Mouse (Mus musculus): ENCODE results near the gene Ccdc191. TPM values are rescaled to one million over a fixed set of nuclear protein-coding genes. Genes with fewer than 3 reads are reported as not detected.

Ccdc191 gene
- polyA plus RNA-seq, 1 experiment from 2014 or later: 14.4 TPM

DNA sequence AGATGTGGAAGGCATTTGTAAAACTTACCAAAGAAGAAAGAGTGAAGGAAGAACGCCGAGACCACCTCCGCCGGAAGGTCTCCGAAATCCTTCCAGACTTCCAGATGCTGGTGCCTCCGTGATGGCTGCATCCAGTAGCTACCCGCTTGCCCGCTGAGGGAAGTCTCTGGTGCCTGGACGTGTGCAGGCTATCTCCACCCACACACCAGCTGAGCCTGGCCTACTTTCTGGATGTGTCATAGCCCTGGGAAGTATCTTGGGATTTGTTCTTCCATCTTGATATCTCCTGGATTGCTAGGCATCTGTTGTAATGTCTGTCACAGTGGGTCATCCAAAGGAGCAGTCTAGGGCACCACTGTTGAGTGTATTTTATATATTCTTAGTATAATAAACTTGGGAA is 73.7 kb downstream of the Ccdc191 start:
- ATAC-seq (ENCODE audit: insufficient number of reproducible peaks, low FRiP score, low TSS enrichment, low read depth) (no peak), DNase-seq (ENCODE audit: low spot score) (no peak)
- no peak overlapping the region for H3K4me3 ChIP-seq (ENCODE audit: low read depth, low read length)
- no peaks in the 10 kb centered on the region for H3K27me3 ChIP-seq (ENCODE audit: control insufficient read depth, insufficient read depth, low read length)
- WGBS: 94% methylated on average over 9 of the region's 9 CpGs
- H3K9me3 ChIP-seq (ENCODE audit: control insufficient read depth, low read length): no peaks in the 10 kb centered on the region
- no peak overlapping the region for H3K9ac ChIP-seq (ENCODE audit: low read length)
- H3K36me3 ChIP-seq (ENCODE audit: control insufficient read depth, insufficient read depth, low read length): no peaks in the 10 kb centered on the region
- no peak overlapping the region for H3K4me2 ChIP-seq (ENCODE audit: low read depth, severe bottlenecking)
- no peaks in the 10 kb centered on the region for H3K4me1 ChIP-seq (ENCODE audit: control insufficient read depth, insufficient read depth, low read length)
- H3K27ac ChIP-seq (replicated peaks; ENCODE audit: low read depth, low read length): no peak overlapping the region

DNA sequence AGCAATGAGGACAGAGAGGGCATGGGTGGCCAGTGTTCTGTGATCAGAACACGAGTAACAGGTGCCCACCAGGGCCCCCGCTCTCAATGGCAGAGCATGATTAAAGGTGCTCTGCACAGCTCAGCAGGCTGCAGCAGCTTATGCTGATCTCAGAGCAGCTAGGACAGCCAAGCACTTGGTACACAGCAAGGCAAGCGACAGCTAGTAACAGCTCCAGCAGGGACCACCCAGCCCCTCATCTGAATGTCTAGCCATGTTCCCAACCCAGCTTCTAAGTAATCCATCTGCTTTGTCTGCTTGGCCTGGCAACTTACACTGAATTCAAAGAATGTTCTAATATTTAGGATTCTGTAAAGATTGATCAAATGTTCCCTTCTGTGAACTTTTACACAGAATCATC is 74.2 kb downstream of the Ccdc191 start:
- Histone ChIP-seq H3K4me1 (ENCODE audit: control insufficient read depth, insufficient read depth, low read length) (no peaks in the 10 kb centered on the region), H3K4me2 (ENCODE audit: low read depth, severe bottlenecking) (no peak overlapping the region), H3K4me3 (ENCODE audit: low read depth, low read length) (no peak overlapping the region), H3K9ac (ENCODE audit: low read length) (no peak overlapping the region), H3K27ac (replicated peaks; ENCODE audit: low read depth, low read length) (no peak overlapping the region), H3K9me3 (ENCODE audit: control insufficient read depth, low read length) (no peaks in the 10 kb centered on the region), H3K27me3 (ENCODE audit: control insufficient read depth, insufficient read depth, low read length) (no peaks in the 10 kb centered on the region), H3K36me3 (ENCODE audit: control insufficient read depth, insufficient read depth, low read length) (no peaks in the 10 kb centered on the region)
- 89% methylated on average over 3 of the region's 3 CpGs for WGBS
- ATAC-seq (ENCODE audit: insufficient number of reproducible peaks, low FRiP score, low TSS enrichment, low read depth) (no peak), DNase-seq (ENCODE audit: low spot score) (no peak)

- no peak overlapping the region for H3K27ac ChIP-seq (replicated peaks; ENCODE audit: low read depth, low read length)
- ATAC-seq (ENCODE audit: insufficient number of reproducible peaks, low FRiP score, low TSS enrichment, low read depth): no peak
- 91% methylated on average over 13 of the region's 13 CpGs for WGBS
Measured at GRCm38 (mm10) chr16:43965781-43966389, 76.3 kb downstream of the Ccdc191 start.

GRCm38 (mm10) chr16:43970426-43970825 is 80.8 kb downstream of the Ccdc191 start:
- no peak overlapping the region for H3K27ac ChIP-seq (replicated peaks; ENCODE audit: low read depth, low read length)

More at GRCm38 (mm10) chr16:43965781-43966389, 76.3 kb downstream of the Ccdc191 start:
- H3K36me3 ChIP-seq (ENCODE audit: control insufficient read depth, insufficient read depth, low read length): no peaks in the 10 kb centered on the region
- H3K9ac ChIP-seq (ENCODE audit: low read length): no peak overlapping the region
- no peaks in the 10 kb centered on the region for H3K9me3 ChIP-seq (ENCODE audit: control insufficient read depth, low read length)
- DNase-seq (ENCODE audit: low spot score): no peak
- no peak overlapping the region for H3K4me3 ChIP-seq (ENCODE audit: low read depth, low read length)
- no peak overlapping the region for H3K4me2 ChIP-seq (ENCODE audit: low read depth, severe bottlenecking)
- H3K27me3 ChIP-seq (ENCODE audit: control insufficient read depth, insufficient read depth, low read length): no peaks in the 10 kb centered on the region
- H3K4me1 ChIP-seq (ENCODE audit: control insufficient read depth, insufficient read depth, low read length): no peaks in the 10 kb centered on the region

DNA sequence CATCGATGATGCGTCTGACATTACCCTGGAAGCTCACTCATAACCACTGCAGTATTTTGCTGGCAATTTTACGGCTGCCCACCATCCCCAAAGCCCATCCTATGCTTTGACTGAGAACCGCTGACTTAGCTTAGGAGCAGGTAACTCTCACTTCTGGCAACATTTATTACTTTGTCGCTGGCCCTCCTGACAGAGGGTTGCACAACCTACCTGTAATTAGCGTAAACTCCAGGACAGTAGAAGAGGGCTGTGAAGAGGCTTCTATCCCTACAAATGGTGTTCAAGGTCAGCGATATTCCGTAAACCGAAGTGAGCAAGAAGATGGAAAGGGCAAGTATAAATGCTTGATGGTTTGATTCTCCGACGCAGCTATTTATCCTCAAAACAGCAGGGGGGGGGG is 81.6 kb downstream of the Ccdc191 start:
- no peak overlapping the region for H3K27ac ChIP-seq (replicated peaks; ENCODE audit: low read depth, low read length)
- no peaks in the 10 kb centered on the region for H3K4me1 ChIP-seq (ENCODE audit: control insufficient read depth, insufficient read depth, low read length)
- no peaks in the 10 kb centered on the region for H3K36me3 ChIP-seq (ENCODE audit: control insufficient read depth, insufficient read depth, low read length)
- no peak for ATAC-seq (ENCODE audit: insufficient number of reproducible peaks, low FRiP score, low TSS enrichment, low read depth)
- DNase-seq (ENCODE audit: low spot score): no peak
- no peak overlapping the region for H3K9ac ChIP-seq (ENCODE audit: low read length)
- WGBS: 90% methylated on average over 11 of the region's 11 CpGs
- H3K9me3 ChIP-seq (ENCODE audit: control insufficient read depth, low read length): no peaks in the 10 kb centered on the region
- no peak overlapping the region for H3K4me2 ChIP-seq (ENCODE audit: low read depth, severe bottlenecking)
- no peaks in the 10 kb centered on the region for H3K27me3 ChIP-seq (ENCODE audit: control insufficient read depth, insufficient read depth, low read length)
- H3K4me3 ChIP-seq (ENCODE audit: low read depth, low read length): no peak overlapping the region

More at GRCm38 (mm10) chr16:43970426-43970825, 80.8 kb downstream of the Ccdc191 start:
- DNase-seq (ENCODE audit: low spot score) (no peak), ATAC-seq (ENCODE audit: insufficient number of reproducible peaks, low FRiP score, low TSS enrichment, low read depth) (no peak)
- Histone ChIP-seq H3K36me3 (ENCODE audit: control insufficient read depth, insufficient read depth, low read length) (no peaks in the 10 kb centered on the region), H3K9ac (ENCODE audit: low read length) (no peak overlapping the region), H3K4me3 (ENCODE audit: low read depth, low read length) (no peak overlapping the region), H3K4me1 (ENCODE audit: control insufficient read depth, insufficient read depth, low read length) (no peaks in the 10 kb centered on the region), H3K9me3 (ENCODE audit: control insufficient read depth, low read length) (no peaks in the 10 kb centered on the region), H3K27me3 (ENCODE audit: control insufficient read depth, insufficient read depth, low read length) (no peaks in the 10 kb centered on the region), H3K4me2 (ENCODE audit: low read depth, severe bottlenecking) (no peak overlapping the region)
- WGBS: 87% methylated on average over 3 of the region's 3 CpGs

- Histone ChIP-seq H3K4me3 (ENCODE audit: low read depth, low read length) (no peak overlapping the region), H3K4me1 (ENCODE audit: control insufficient read depth, insufficient read depth, low read length) (no peaks in the 10 kb centered on the region), H3K27me3 (ENCODE audit: control insufficient read depth, insufficient read depth, low read length) (no peaks in the 10 kb centered on the region), H3K27ac (replicated peaks; ENCODE audit: low read depth, low read length) (no peak overlapping the region), H3K4me2 (ENCODE audit: low read depth, severe bottlenecking) (no peak overlapping the region), H3K36me3 (ENCODE audit: control insufficient read depth, insufficient read depth, low read length) (no peaks in the 10 kb centered on the region), H3K9ac (ENCODE audit: low read length) (no peak overlapping the region), H3K9me3 (ENCODE audit: control insufficient read depth, low read length) (no peaks in the 10 kb centered on the region)
- WGBS: 91% methylated on average over 9 of the region's 9 CpGs
- no peak for DNase-seq (ENCODE audit: low spot score)
- no peak for ATAC-seq (ENCODE audit: insufficient number of reproducible peaks, low FRiP score, low TSS enrichment, low read depth)
Measured at GRCm38 (mm10) chr16:43971741-43972140, 82.1 kb downstream of the Ccdc191 start.

- H3K36me3 ChIP-seq (ENCODE audit: control insufficient read depth, insufficient read depth, low read length): no peaks in the 10 kb centered on the region
- no peaks in the 10 kb centered on the region for H3K9me3 ChIP-seq (ENCODE audit: control insufficient read depth, low read length)
- H3K27ac ChIP-seq (replicated peaks; ENCODE audit: low read depth, low read length): no peak overlapping the region
- H3K27me3 ChIP-seq (ENCODE audit: control insufficient read depth, insufficient read depth, low read length): no peaks in the 10 kb centered on the region
- WGBS: 88% methylated on average over 2 of the region's 2 CpGs
- no peak overlapping the region for H3K9ac ChIP-seq (ENCODE audit: low read length)
- no peaks in the 10 kb centered on the region for H3K4me1 ChIP-seq (ENCODE audit: control insufficient read depth, insufficient read depth, low read length)
- no peak overlapping the region for H3K4me3 ChIP-seq (ENCODE audit: low read depth, low read length)
- no peak for DNase-seq (ENCODE audit: low spot score)
- no peak overlapping the region for H3K4me2 ChIP-seq (ENCODE audit: low read depth, severe bottlenecking)
- ATAC-seq (ENCODE audit: insufficient number of reproducible peaks, low FRiP score, low TSS enrichment, low read depth): no peak
Measured at GRCm38 (mm10) chr16:43972391-43972790, 82.8 kb downstream of the Ccdc191 start.

- no peaks in the 10 kb centered on the region for H3K9me3 ChIP-seq (ENCODE audit: control insufficient read depth, low read length)
- H3K27ac ChIP-seq (replicated peaks; ENCODE audit: low read depth, low read length): no peak overlapping the region
- no peak overlapping the region for H3K9ac ChIP-seq (ENCODE audit: low read length)
- H3K4me3 ChIP-seq (ENCODE audit: low read depth, low read length): no peak overlapping the region
- DNase-seq (ENCODE audit: low spot score) (no peak), ATAC-seq (ENCODE audit: insufficient number of reproducible peaks, low FRiP score, low TSS enrichment, low read depth) (no peak)
- no peak overlapping the region for H3K4me2 ChIP-seq (ENCODE audit: low read depth, severe bottlenecking)
- H3K27me3 ChIP-seq (ENCODE audit: control insufficient read depth, insufficient read depth, low read length): no peaks in the 10 kb centered on the region
- no peaks in the 10 kb centered on the region for H3K4me1 ChIP-seq (ENCODE audit: control insufficient read depth, insufficient read depth, low read length)
- H3K36me3 ChIP-seq (ENCODE audit: control insufficient read depth, insufficient read depth, low read length): no peaks in the 10 kb centered on the region
- WGBS: 89% methylated on average over 11 of the region's 11 CpGs
Measured at GRCm38 (mm10) chr16:43973147-43973546, 83.5 kb downstream of the Ccdc191 start.
